Mouse (Mus musculus) lung, adult 2 months (tissue): ENCODE data around the gene Ppfibp1.

Experiments used
- CTCF ChIP-seq: fragments of 200-500 bp; IDR thresholded peaks from 2 replicates; pipeline ENCODE4 v1.5.1; 2011; ENCODE audit warnings: mild to moderate bottlenecking, low read length, control low read depth; ENCODE audit not compliant: insufficient read depth
- POLR2A ChIP-seq: fragments of 200-500 bp; IDR thresholded peaks from 2 replicates; pipeline ENCODE4 v1.6.1; 2011; ENCODE audit warnings: low read depth, mild to moderate bottlenecking, control low read depth, low read length, borderline replicate concordance; ENCODE audit errors: extremely low read depth

DNA sequence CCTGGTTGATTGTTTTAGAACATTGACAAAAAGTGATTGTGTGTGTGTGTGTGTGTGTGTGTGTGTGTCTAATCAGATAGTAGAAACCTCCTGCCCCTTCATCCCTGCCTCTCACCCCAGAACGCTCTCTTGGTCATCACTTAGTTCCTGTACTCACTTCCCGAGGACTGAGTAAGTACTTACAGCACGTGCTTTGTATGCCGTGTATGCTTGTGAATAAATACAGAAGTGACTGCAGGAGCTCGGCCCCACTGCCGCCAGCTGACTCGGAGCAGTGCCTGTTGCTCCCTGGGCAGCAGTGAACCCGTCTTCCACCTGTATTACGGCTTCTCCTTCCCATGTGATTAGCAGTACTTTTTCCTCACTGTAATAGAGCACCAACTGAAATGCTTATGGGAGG lies 164.2 kb downstream of the Ppfibp1 start:
- TF ChIP-seq CTCF (no peak), POLR2A (no peak)
